Mouse (Mus musculus): ENCODE measurements at regions not wholly inside any gene's neighbourhood (a gene's known extent, or its start where the extent isn't known, plus 50 kb on each side); places are given as distances from the start of the nearest gene placed in this dataset.
A peak's percentile ranks its signal among the peaks of the same experiment; 100 is the strongest.

DNA sequence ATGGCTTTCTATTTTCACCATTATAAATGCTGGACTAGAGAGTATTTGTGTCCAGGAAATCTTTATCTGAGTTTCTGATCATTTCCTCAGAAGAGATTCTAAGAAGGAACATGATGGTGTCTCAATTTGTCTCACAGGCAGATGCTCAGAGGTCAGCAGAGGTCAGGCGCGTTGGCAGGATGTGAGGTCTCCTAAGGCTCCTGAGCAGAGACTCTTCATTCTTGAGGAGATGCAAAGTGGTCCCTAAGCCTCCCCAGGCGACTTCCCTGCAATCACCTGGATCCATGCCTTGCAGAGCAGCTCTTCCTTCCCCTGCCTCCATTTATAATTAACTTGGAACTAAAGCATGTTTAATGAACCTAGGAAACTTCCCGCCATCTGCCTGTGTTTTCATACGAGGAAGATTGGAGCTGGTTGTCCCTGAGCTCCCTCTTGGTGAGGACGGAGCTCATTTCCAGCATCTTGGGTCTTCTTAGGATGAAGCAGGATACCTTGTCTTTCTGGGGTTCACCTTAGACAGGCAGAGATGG, 71.8 kb downstream of the Arf2 start:
- Histone ChIP-seq H3K27ac (replicated peaks) (no peak overlapping the region), H3K4me1 (peaks cover 10% of the 10 kb centered on the region), H3K4me3 (no peak overlapping the region), H3K9me3 (replicated peaks) (no peaks in the 10 kb centered on the region), H3K27me3 (ENCODE audit: low read depth, poor library complexity, severe bottlenecking) (no peaks in the 10 kb centered on the region), H3K36me3 (no peaks in the 10 kb centered on the region)
- DNase-seq (ENCODE audit: low spot score), result no peak
- WGBS, result 69% methylated on average over 6 of the region's 6 CpGs

DNA sequence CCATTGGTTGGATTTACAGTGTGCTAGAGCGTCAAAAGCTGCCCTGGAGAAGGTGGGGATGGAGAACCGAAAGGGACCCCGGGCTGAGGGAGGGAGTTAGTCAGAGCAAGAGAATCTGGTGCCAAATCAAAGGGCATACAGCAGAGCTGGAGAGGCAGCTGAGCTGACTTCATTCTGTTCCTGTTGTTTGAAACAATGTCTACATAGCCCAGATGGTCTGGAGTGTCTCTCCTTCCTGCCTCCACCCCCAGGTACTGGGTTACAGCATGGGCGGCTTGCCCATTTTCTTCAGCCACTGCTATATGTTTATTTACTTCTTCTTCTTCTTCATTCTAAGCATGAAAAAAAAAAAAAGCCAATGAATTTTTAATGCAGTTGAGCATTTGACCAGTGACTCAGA, 78.7 kb downstream of the Arf2 start:
- Histone ChIP-seq H3K27me3 (ENCODE audit: low read depth, poor library complexity, severe bottlenecking) (no peaks in the 10 kb centered on the region), H3K9me3 (replicated peaks) (no peaks in the 10 kb centered on the region), H3K4me1 (peaks cover 10% of the 10 kb centered on the region), H3K36me3 (no peaks in the 10 kb centered on the region), H3K27ac (replicated peaks) (no peak overlapping the region), H3K4me3 (no peak overlapping the region)
- no peak for DNase-seq (ENCODE audit: low spot score)
- WGBS, result 86% methylated on average over 4 of the region's 4 CpGs

GRCm38 (mm10) chr11:104051986-104052385, 80.7 kb upstream of the Crhr1 start:
- Histone ChIP-seq H3K9me3 (replicated peaks) (no peaks in the 10 kb centered on the region), H3K27ac (replicated peaks) (no peak overlapping the region), H3K4me3 (no peak overlapping the region), H3K36me3 (no peaks in the 10 kb centered on the region), H3K4me1 (no peaks in the 10 kb centered on the region), H3K27me3 (ENCODE audit: low read depth, poor library complexity, severe bottlenecking) (no peaks in the 10 kb centered on the region)
- no peak for DNase-seq (ENCODE audit: low spot score)
- WGBS, result 90% methylated on average over 3 of the region's 3 CpGs

DNA sequence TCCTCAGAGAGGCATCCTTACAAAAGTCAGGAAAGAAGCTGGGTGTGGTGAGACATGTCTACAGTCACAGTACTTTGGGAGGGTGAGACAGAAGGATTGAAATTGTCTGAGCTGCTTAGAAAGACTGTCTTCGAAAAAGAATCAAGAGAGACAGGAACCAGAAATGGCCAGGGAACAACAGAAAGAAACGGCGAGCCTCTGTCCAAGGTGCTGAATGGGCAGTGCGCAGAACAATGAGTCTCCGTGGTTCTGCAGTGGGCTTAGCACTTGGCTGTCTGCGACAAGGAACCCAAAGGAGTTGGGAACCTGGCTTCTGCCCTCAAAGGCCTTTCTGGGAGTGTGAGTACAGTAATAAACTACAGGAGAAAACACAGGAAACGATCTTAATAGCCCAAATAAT, 79.4 kb upstream of the Crhr1 start:
- 17% methylated on average over 7 of the region's 7 CpGs for WGBS

GRCm38 (mm10) chr11:104055941-104056340, 76.7 kb upstream of the Crhr1 start:
- H3K27ac ChIP-seq (replicated peaks), result no peak overlapping the region
- no peak for DNase-seq (ENCODE audit: low spot score)
- no peaks in the 10 kb centered on the region for H3K36me3 ChIP-seq
- no peaks in the 10 kb centered on the region for H3K9me3 ChIP-seq (replicated peaks)
- 80% methylated on average over 6 of the region's 6 CpGs for WGBS
- no peak overlapping the region for H3K4me3 ChIP-seq
- no peaks in the 10 kb centered on the region for H3K27me3 ChIP-seq (ENCODE audit: low read depth, poor library complexity, severe bottlenecking)
- H3K4me1 ChIP-seq, result no peaks in the 10 kb centered on the region

More for the DNA sequence above, 79.4 kb upstream of the Crhr1 start:
- Histone ChIP-seq H3K4me1 (no peaks in the 10 kb centered on the region), H3K27ac (replicated peaks) (no peak overlapping the region), H3K36me3 (no peaks in the 10 kb centered on the region), H3K4me3 (no peak overlapping the region), H3K27me3 (ENCODE audit: low read depth, poor library complexity, severe bottlenecking) (no peaks in the 10 kb centered on the region), H3K9me3 (replicated peaks) (no peaks in the 10 kb centered on the region)
- DNase-seq (ENCODE audit: low spot score), result peak; percentile 56

GRCm38 (mm10) chr11:104057046-104057445, 75.6 kb upstream of the Crhr1 start:
- WGBS, result 83% methylated on average over 4 of the region's 4 CpGs
- no peaks in the 10 kb centered on the region for H3K27me3 ChIP-seq (ENCODE audit: low read depth, poor library complexity, severe bottlenecking)
- no peaks in the 10 kb centered on the region for H3K36me3 ChIP-seq
- no peak overlapping the region for H3K27ac ChIP-seq (replicated peaks)
- DNase-seq (ENCODE audit: low spot score), result no peak
- no peaks in the 10 kb centered on the region for H3K9me3 ChIP-seq (replicated peaks)
- no peaks in the 10 kb centered on the region for H3K4me1 ChIP-seq
- no peak overlapping the region for H3K4me3 ChIP-seq

DNA sequence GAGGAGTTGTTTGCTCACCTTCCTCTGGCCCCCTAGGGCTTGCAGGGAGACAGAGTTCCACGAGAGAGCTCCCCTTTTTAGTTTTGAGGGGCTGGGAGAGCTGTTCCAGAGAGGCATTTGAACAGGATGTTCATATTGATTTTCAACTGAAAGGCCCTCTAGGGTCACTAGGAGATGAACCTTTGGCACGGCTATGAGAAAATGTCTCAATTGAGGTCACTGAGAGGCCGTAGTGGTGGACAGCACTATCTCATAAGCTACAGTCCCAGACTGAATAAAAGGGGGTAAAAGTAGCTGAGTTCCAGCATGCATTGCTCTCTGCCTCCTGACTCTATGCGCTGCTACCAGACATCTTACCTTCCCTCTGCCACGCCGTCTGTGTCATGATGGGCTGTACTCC, 74.1 kb upstream of the Crhr1 start:
- Histone ChIP-seq H3K9me3 (replicated peaks) (no peaks in the 10 kb centered on the region), H3K4me3 (no peak overlapping the region), H3K4me1 (peaks cover 10% of the 10 kb centered on the region), H3K36me3 (no peaks in the 10 kb centered on the region), H3K27me3 (ENCODE audit: low read depth, poor library complexity, severe bottlenecking) (no peaks in the 10 kb centered on the region), H3K27ac (replicated peaks) (no peak overlapping the region)
- 83% methylated on average over 6 of the region's 6 CpGs for WGBS
- no peak for DNase-seq (ENCODE audit: low spot score)

DNA sequence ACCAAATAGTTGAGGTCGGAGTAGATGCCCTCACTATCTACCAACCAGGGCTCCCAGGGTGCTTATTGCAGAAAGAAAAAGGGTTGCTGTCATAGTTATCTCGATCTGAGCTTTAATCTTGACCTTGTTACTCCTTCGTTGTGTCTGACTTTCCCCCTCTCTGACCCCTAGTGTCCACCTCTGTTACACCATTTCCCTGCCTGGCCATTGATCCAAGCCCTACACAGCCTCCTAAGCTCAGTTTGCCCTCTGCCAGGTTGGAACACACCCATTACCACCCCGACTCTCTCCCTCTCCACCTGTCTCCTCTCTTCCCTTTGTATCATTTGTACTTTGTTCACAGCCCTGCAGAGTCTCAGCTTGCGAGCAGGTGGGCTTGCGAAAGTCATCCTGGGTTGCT, 73.6 kb upstream of the Crhr1 start:
- 73% methylated on average over 6 of the region's 6 CpGs for WGBS
- Histone ChIP-seq H3K4me3 (no peak overlapping the region), H3K27ac (replicated peaks) (no peak overlapping the region), H3K4me1 (peaks cover 10% of the 10 kb centered on the region), H3K36me3 (no peaks in the 10 kb centered on the region), H3K27me3 (ENCODE audit: low read depth, poor library complexity, severe bottlenecking) (no peaks in the 10 kb centered on the region), H3K9me3 (replicated peaks) (no peaks in the 10 kb centered on the region)
- no peak for DNase-seq (ENCODE audit: low spot score)

DNA sequence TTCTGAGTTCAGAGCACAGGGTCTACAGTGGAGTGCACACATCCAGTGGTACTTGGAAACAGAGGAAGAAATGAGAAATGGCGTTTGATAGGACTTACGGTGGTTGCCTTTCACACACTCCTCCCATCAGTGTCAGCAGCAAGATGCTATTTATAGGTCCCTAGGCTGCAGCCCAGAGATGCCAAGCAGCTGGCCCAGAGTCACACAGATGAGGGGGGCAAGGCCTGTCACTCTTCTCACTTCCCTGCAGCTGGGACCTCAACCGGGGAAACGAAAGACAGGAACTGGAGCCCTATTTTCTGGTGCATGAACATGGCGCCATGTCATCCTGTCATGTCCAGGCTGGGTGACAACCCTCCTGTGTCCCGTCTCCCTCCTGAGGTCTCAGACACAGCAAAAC, 71.3 kb upstream of the Crhr1 start:
- DNase-seq (ENCODE audit: low spot score), result no peak
- H3K27me3 ChIP-seq (ENCODE audit: low read depth, poor library complexity, severe bottlenecking), result no peaks in the 10 kb centered on the region
- no peaks in the 10 kb centered on the region for H3K36me3 ChIP-seq
- H3K9me3 ChIP-seq (replicated peaks), result no peaks in the 10 kb centered on the region
- WGBS, result 89% methylated on average over 6 of the region's 6 CpGs
- peaks cover 10% of the 10 kb centered on the region for H3K4me1 ChIP-seq
- no peak overlapping the region for H3K4me3 ChIP-seq
- H3K27ac ChIP-seq (replicated peaks), result no peak overlapping the region

- H3K36me3 ChIP-seq, result no peaks in the 10 kb centered on the region
- H3K4me3 ChIP-seq, result no peak overlapping the region
- H3K27ac ChIP-seq (replicated peaks), result no peak overlapping the region
- no peak for DNase-seq (ENCODE audit: low spot score)
- WGBS, result 84% methylated on average over 5 of the region's 5 CpGs
- peaks cover 10% of the 10 kb centered on the region for H3K4me1 ChIP-seq
- no peaks in the 10 kb centered on the region for H3K27me3 ChIP-seq (ENCODE audit: low read depth, poor library complexity, severe bottlenecking)
- no peaks in the 10 kb centered on the region for H3K9me3 ChIP-seq (replicated peaks)
Measured at GRCm38 (mm10) chr11:104065181-104065580, 67.5 kb upstream of the Crhr1 start.

- WGBS, result 95% methylated on average over 38 of the region's 38 CpGs
- Histone ChIP-seq H3K4me3 (no peak overlapping the region), H3K9me3 (replicated peaks) (no peaks in the 10 kb centered on the region), H3K36me3 (no peaks in the 10 kb centered on the region), H3K27me3 (ENCODE audit: low read depth, poor library complexity, severe bottlenecking) (no peaks in the 10 kb centered on the region), H3K27ac (replicated peaks) (no peak overlapping the region), H3K4me1 (no peaks in the 10 kb centered on the region)
- no peak for DNase-seq (ENCODE audit: low spot score)
Measured at GRCm38 (mm10) chr11:104072591-104073183, 60.0 kb upstream of the Crhr1 start.

DNA sequence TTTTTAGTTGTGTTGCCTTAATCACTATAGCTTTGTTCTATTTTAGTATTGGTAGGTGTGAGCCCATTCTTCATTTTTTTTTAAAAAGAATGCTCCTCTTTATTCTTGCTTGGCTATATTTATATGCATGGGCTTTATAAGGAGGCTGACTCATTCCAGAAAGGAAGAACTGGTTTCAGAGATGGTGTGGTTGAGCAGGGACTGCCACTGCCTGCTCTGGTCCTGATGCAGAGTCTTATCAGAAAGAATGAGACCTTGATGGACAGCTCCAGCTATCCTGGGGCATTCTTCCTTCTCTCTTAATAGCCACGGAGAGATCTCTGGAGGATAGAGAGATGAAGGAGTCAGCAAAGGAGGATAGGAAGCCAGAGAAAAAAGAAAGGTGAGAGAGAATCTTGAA, 57.9 kb upstream of the Crhr1 start:
- Histone ChIP-seq H3K4me1 (no peaks in the 10 kb centered on the region), H3K4me3 (no peak overlapping the region), H3K36me3 (no peaks in the 10 kb centered on the region), H3K27ac (replicated peaks) (no peak overlapping the region), H3K27me3 (ENCODE audit: low read depth, poor library complexity, severe bottlenecking) (no peaks in the 10 kb centered on the region), H3K9me3 (replicated peaks) (no peaks in the 10 kb centered on the region)
- no peak for DNase-seq (ENCODE audit: low spot score)
- 43% methylated on average over 1 of the region's 1 CpGs for WGBS

GRCm38 (mm10) chr11:104075394-104075793, 57.3 kb upstream of the Crhr1 start:
- H3K9me3 ChIP-seq (replicated peaks), result no peaks in the 10 kb centered on the region
- H3K27ac ChIP-seq (replicated peaks), result no peak overlapping the region
- DNase-seq (ENCODE audit: low spot score), result no peak
- H3K36me3 ChIP-seq, result no peaks in the 10 kb centered on the region
- H3K4me1 ChIP-seq, result no peaks in the 10 kb centered on the region
- 71% methylated on average over 10 of the region's 10 CpGs for WGBS
- H3K27me3 ChIP-seq (ENCODE audit: low read depth, poor library complexity, severe bottlenecking), result no peaks in the 10 kb centered on the region
- no peak overlapping the region for H3K4me3 ChIP-seq

GRCm38 (mm10) chr11:104082083-104082482, 50.6 kb upstream of the Crhr1 start:
- no peaks in the 10 kb centered on the region for H3K27me3 ChIP-seq (ENCODE audit: low read depth, poor library complexity, severe bottlenecking)
- H3K4me3 ChIP-seq, result no peak overlapping the region
- H3K9me3 ChIP-seq (replicated peaks), result no peaks in the 10 kb centered on the region
- no peaks in the 10 kb centered on the region for H3K36me3 ChIP-seq
- no peak for DNase-seq (ENCODE audit: low spot score)
- H3K4me1 ChIP-seq, result 0 out of 2 replicates have a peak, but pooled peaks cover 7% of the 10 kb centered on the region
- WGBS, result 76% methylated on average over 3 of the region's 3 CpGs
- H3K27ac ChIP-seq (replicated peaks), result no peak overlapping the region
